Mouse (Mus musculus) heart, postnatal 10 days (tissue): ENCODE results near the gene Abcd3. TPM values are rescaled to one million over a fixed set of nuclear protein-coding genes. Genes with fewer than 3 reads are reported as not detected.
A peak's percentile ranks its signal among the peaks of the same experiment; 100 is the strongest.

Experiments used
- DNase-seq, 2 experiments: peaks; one replicate each; pipeline ENCODE4 v3.0.0; 2021
- intact Hi-C: fragments of 180-260 bp; cut with DNase I; formaldehyde crosslinking; loops from one replicate; pipeline ENCODE4 v1.15.1; 2025
- total RNA-seq, 2 experiments: library from RNA; stranded (reverse); gene quantifications; 2 replicates each; pipeline ENCODE4 v1.2.3; 2021

Gene Abcd3
- total RNA-seq = 10 to 100 TPM; 79.9 to 90.2 TPM

DNA sequence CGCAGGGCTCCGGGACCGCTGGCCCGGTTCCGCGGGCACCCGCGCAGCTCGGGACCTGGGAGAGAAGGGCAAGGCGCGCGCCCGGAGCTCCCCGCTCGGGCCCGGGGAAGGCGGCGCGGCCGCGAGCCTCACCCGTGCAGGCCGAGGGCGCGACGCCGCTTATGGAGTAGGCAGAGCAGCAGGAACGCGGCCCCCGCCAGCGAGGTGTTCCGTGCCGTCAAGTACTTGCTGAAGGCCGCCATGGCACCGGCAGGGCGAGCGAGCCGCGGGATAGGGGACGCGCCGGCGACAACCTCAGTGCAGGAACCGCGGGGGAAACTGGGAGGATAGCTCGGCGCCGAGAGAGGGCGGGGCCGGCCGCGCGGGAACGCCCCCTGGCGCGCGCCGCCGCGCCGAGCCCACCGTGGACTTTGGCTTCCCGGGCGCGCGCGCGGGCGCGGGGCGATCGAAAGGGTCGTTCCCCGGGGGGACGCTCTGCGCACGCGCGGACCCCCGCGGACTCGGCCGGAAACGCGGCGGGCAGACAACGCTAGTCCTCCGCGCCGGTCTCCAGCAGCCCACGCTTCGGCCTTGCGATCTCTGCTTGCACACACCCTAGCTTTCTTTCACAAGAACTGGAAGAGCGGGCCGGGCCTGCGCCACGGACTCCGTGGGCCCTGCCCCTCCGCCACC is at the start of gene Abcd3:
Gene Abcd3 (minus strand): TSS at position 426 of the 672 bp plus-strand sequence.
- intact Hi-C loops = no loop called here
- DNase-seq = peak; percentile 92

- intact Hi-C loops = no loop called here
- no peak for DNase-seq
These were observed 44.0 kb upstream of the Abcd3 start for GRCm38 (mm10) chr3:121859142-121859541.

GRCm38 (mm10) chr3:121856131-121856530 is 41.0 kb upstream of the Abcd3 start:
- intact Hi-C loops = no loop called here
- DNase-seq = no peak

- DNase-seq = no peak
- intact Hi-C loops = no loop called here
These were observed 38.8 kb upstream of the Abcd3 start for GRCm38 (mm10) chr3:121853781-121854520.

- intact Hi-C loops = no loop called here
- no peak for DNase-seq
These were observed 37.1 kb upstream of the Abcd3 start for GRCm38 (mm10) chr3:121852074-121852826.

DNA sequence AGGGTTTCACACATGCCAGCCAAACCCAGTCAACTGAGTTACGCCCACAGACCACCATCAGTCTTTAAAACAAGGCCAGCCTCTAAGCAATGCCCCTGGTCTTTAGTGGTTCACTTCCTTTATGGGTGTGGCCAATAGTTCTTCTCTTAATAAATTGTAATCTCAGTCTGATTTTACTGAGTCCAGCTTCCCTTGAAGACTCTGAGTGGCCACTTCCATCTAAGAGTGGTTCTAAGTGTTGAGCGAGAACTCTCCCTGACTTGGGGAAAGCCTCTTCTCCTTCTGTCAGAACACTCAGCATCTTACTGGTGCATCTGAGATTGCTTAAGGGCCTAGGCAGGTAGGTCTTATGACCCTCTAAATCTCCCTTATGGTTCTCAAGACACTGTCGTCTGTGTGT is 35.9 kb upstream of the Abcd3 start:
- DNase-seq = no peak
- intact Hi-C loops = no loop called here

GRCm38 (mm10) chr3:121850381-121850780 is 35.3 kb upstream of the Abcd3 start:
- no peak for DNase-seq
- intact Hi-C loops = no loop called here

DNA sequence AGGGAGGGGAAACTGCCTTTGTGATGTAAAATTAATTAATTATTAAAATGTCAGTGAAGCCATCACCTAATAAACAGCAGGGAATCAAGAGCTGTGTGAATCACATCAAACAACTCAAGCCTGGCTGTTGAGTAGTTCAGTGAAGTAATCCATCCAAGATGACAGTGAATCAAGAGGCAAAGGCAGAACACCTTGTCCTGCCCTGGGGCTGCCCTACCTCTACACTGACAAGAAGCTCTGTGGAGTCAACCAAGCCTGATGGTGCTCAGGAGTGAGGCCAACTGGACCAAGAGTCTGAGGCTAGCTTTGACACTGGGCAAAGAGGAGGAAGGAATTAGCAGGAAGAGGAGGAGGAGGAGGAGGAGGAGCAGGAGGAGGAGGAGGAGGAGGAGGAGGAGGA is 32.2 kb upstream of the Abcd3 start:
- intact Hi-C loops = no loop called here
- DNase-seq = no peak

GRCm38 (mm10) chr3:121844658-121845057 is 29.6 kb upstream of the Abcd3 start:
- DNase-seq = no peak
- intact Hi-C loops = no loop called here

- intact Hi-C loops = no loop called here
- no peak for DNase-seq
These were observed 28.9 kb upstream of the Abcd3 start for GRCm38 (mm10) chr3:121844013-121844412.

DNA sequence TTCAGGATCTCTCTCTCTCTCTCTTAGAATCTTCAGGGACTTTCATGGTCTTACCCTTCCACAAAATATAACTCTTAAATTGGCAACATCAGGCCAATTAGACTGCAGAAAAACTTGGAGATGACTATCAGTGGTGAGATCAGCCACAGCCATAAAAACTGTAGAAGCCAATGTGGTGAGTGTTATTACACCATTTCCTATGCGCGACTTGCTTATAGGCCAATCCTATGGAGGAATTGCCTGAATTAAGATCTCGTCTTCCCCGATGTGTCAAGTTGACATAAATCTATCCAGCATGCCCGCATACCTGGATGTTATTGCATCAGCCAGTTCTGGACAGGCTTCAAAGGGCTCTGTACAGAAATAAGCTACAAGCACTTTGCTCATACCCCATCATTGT is 28.2 kb upstream of the Abcd3 start:
- no peak for DNase-seq
- intact Hi-C loops = no loop called here

DNA sequence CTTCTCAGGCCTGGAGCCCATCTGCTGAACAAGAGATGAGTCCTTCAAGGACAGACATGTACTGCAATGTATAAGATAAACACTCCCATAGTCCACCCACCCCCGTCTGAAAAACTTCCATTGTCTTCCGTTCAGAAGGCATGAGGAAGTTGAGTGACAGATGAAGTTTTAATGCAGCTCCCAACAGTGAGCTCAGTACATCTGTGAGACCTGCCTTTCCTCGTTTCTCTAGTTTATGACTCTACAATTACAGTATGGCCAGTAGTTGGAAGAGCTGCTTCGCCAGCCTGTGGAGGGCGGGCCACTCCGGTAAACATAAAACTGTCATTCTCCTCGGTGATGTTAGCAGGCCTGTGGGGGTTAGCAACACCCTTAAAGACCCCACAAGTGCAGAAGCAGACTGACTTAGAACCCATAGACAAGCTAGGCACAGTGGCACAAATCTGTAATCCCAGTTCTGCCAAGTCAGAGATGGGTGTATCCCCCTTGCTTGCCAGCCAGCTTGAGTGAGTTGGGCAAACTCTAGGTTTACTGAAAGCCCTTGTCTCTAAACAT is 27.3 kb upstream of the Abcd3 start:
- intact Hi-C loops = no loop called here
- DNase-seq = no peak

- DNase-seq = peak in 1 of 2 experiments; percentile 12
- intact Hi-C loops = no loop called here
These were observed 26.4 kb upstream of the Abcd3 start for GRCm38 (mm10) chr3:121841412-121842014.

DNA sequence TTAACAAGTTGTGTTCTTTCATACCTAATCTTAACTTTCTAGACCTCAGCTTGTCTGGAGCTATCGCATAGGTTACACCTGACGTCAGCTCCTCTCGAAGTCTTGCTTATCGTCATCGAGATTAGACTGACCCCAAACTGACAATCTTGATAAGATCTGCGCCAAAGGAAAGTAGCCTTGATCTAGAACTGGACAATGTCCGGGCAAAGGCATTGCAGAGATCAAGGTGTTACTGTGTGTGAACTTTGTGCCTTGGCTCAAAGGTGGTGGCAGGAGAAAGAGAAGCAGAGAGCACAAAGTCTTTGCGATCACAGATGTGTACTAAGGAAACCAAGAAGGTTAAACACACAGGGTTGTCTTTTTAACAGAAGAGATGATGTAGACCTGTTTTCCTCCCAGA is 25.2 kb upstream of the Abcd3 start:
- intact Hi-C loops = no loop called here
- DNase-seq = no peak

DNA sequence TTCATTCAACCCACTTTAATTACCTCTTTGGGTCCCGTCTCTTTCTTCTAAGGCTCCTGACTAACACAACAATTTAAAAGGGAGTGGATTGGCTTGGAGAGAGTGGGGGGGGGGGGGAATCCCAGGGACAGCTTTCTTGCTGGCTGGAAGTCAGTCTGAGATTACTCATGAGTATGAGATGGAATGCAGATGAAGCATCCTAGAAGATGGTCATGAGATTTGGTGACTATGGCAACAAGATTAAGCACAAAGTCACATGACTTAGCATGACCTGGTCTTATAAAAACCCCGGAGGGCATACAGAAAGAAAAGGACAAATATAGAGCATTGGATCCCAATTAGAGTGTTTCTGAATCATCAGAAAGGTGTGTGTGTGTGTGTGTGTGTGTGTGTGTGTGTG is 19.6 kb upstream of the Abcd3 start:
- DNase-seq = no peak

DNA sequence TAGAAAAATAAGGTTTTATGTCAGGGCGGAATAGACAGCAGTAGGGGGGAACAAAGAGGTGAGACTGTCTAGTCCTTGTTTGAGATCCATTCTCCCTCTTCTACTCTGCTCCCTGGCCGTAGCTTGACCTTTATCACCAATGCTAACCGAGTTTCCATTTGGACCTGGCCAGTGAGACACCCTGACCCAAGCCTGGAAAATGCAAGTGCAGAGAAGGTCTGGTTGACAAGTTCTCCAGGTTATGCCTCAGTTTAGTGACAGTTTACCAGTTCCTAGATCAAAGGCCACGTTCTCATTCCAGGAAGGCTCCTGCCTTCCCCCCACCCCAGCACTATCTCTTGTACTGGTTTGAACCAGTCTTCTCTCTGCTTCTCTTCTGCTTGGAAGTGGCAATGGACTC is 19.1 kb upstream of the Abcd3 start:
- intact Hi-C loops = no loop called here
- DNase-seq = no peak

More for the DNA sequence above, 19.6 kb upstream of the Abcd3 start:
- intact Hi-C loops = no loop called here

DNA sequence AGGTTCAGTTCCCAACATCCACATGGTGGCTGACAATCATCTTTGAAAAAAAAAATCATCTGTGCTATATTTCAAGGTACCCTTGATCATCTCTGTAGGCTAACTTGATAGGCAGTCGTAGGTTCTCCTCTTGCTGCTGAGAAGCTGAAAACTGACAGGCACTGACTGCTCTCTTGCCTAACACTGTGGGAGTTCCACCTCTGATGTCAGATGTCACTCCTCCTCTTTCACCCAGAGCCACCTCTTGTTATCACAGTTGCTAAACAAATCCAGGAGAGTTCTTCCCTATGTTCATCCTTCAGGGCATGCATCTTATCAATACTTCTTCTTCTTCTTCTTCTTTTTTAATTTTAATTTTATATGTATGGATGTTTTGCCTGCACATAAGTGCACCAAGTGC is 10.0 kb upstream of the Abcd3 start:
- intact Hi-C loops = no loop called here
- DNase-seq = no peak

GRCm38 (mm10) chr3:121824319-121824718 is 9.2 kb upstream of the Abcd3 start:
- intact Hi-C loops = no loop called here
- no peak for DNase-seq

DNA sequence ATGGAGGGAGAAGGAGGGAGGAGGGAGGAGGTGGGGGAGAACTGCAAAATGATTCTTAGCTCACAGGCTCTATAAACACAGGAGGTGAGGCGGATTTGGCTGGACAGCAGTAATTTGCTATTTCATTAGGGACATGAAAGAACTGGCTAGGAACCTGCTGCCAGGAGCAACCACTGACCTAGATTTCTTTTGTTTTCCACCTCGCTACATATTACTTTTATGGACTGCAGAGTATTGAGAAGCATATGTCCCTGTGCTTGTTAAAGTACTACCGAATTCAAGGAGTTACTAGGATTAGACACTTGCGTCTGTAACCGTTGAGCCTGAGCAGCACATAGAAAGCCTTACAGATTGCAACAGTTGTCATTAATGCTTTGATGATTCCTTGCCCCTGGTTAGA is 7.5 kb upstream of the Abcd3 start:
- DNase-seq = no peak
- intact Hi-C loops = no loop called here

GRCm38 (mm10) chr3:121821559-121822143 is 6.5 kb upstream of the Abcd3 start:
- intact Hi-C loops = no loop called here
- DNase-seq = no peak
